Mouse (Mus musculus) spleen, postnatal 10 days (tissue): Measurements from ENCODE around the gene Ankfn1.

ENCODE experiments used
- DNase-seq, 2 experiments: peaks; one replicate each; pipeline ENCODE4 v3.0.0; 2021 to 2022; ENCODE audit warnings: low spot score in 2 of 2

Gene Ankfn1

GRCm38 (mm10) chr11:89777431-89777830, at the start of gene Ankfn1:
TSS of gene Ankfn1 (minus strand) at chr11:89777653.
- DNase-seq, result no peak

DNA sequence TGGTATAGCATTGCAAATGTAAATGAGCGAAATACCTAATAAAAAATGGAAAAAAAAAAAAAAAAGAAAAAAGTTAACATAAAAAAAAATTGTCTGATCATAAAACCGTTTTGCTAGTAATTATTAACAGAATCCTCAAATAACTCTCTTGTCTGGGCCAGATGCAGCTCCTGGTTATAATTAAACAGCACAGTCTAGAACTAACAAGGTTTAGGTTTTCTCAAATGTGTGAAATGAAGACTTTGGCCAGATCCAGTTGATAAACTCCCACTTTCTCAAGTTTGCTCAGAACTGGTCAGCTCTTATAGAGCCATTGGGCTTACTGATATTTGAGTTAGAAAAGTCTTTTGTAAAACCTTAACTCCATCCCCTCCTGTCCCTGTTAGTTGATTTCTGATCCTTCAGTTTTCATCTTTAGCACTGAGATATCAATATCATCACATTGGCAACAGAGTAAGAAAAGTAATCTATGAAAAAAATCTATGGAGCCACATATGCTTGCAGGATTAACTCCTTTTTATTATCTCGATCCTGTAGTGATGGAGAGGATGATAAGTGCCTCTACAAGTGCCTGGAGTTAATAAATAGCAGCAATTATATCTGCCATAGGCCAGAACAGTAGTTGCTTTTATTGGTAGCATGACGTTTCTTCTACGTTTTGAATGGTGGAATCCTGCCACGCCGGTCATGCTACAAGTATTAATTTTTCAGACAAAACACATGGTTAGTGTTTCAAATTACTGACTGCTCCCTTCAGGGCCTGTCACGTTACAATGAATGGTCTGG, 46.4 kb upstream of the Ankfn1 start:
- DNase-seq, result no peak

GRCm38 (mm10) chr11:89818594-89818993, 41.1 kb upstream of the Ankfn1 start:
- DNase-seq, result no peak

GRCm38 (mm10) chr11:89811403-89811802, 34.0 kb upstream of the Ankfn1 start:
- DNase-seq, result no peak

GRCm38 (mm10) chr11:89807998-89808397, 30.5 kb upstream of the Ankfn1 start:
- DNase-seq, result no peak

- no peak for DNase-seq
Measured at GRCm38 (mm10) chr11:89804822-89805221, 27.4 kb upstream of the Ankfn1 start.

GRCm38 (mm10) chr11:89803974-89804373, 26.5 kb upstream of the Ankfn1 start:
- DNase-seq, result no peak

GRCm38 (mm10) chr11:89792709-89793108, 15.3 kb upstream of the Ankfn1 start:
- no peak for DNase-seq

GRCm38 (mm10) chr11:89776070-89776469, 1.4 kb downstream of the Ankfn1 start:
- DNase-seq, result no peak

- no peak for DNase-seq
Measured at GRCm38 (mm10) chr11:89774913-89775312, 2.5 kb downstream of the Ankfn1 start.

GRCm38 (mm10) chr11:89772941-89773340, 4.5 kb downstream of the Ankfn1 start:
- DNase-seq, result no peak

DNA sequence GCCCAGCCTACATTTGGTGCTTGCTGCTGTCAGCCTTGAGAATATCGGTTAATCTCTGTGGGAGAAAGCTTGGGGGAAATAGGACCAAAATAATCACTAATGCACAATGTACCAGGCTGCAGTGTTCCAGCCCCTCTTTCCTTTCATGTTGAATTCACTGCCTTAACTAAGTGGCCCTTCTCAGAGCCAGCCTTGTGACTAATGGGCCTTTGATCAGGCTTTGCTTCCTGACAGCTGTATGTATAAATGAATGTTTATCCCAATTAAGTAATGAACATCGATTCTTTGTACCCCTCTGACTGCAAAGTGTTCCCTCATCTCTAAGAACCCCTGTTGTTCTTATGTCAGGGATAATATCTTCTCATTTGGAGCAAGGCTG, 11.7 kb downstream of the Ankfn1 start:
- DNase-seq, result no peak

GRCm38 (mm10) chr11:89765014-89765769, 12.3 kb downstream of the Ankfn1 start:
- no peak for DNase-seq

- no peak for DNase-seq
Measured at GRCm38 (mm10) chr11:89733973-89734693, 43.3 kb downstream of the Ankfn1 start.

- DNase-seq, result no peak
Measured at GRCm38 (mm10) chr11:89733526-89733925, 43.9 kb downstream of the Ankfn1 start.

DNA sequence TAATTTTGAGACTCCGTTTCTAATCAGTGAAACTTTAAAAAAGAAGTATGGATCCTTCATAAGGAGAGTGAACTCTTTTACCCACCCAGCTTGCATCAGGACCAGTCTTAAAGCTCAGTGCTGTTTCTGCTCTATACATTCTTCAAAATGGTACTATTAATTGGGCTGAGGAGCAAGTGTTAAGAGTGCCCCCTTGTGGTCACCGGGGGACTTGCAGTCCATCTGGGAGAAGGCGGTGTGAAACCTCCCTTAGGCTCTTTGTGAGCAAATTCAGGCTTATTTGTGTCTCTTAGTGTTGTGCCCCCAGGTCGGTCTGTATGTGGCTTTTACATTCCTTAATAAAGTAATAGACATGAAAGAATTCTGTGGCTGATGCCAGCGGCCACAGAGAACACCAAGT, 56.6 kb downstream of the Ankfn1 start:
- DNase-seq, result peak; percentile 26 to 63

GRCm38 (mm10) chr11:89718491-89718982, 58.9 kb downstream of the Ankfn1 start:
- no peak for DNase-seq

- no peak for DNase-seq
Measured at GRCm38 (mm10) chr11:89716351-89716750, 61.1 kb downstream of the Ankfn1 start.

DNA sequence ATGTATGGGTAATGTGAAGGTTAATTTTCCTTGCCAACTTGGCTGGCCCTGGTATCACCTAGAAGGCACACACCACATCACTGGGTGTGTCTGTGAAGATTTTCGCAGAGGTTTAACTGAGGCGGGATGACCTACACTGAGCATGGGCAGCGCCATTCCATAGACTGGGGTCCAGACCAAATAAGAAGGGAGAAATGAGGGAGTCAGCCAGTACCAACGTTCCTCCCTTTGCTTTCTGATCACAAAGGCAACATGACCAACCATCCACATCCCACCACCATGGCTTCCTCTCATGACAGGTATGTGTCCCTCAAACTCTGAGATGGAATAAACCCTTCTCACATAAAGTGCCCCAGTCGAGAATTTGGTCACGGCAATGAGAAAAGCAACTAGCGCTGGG, 68.9 kb downstream of the Ankfn1 start:
- no peak for DNase-seq

DNA sequence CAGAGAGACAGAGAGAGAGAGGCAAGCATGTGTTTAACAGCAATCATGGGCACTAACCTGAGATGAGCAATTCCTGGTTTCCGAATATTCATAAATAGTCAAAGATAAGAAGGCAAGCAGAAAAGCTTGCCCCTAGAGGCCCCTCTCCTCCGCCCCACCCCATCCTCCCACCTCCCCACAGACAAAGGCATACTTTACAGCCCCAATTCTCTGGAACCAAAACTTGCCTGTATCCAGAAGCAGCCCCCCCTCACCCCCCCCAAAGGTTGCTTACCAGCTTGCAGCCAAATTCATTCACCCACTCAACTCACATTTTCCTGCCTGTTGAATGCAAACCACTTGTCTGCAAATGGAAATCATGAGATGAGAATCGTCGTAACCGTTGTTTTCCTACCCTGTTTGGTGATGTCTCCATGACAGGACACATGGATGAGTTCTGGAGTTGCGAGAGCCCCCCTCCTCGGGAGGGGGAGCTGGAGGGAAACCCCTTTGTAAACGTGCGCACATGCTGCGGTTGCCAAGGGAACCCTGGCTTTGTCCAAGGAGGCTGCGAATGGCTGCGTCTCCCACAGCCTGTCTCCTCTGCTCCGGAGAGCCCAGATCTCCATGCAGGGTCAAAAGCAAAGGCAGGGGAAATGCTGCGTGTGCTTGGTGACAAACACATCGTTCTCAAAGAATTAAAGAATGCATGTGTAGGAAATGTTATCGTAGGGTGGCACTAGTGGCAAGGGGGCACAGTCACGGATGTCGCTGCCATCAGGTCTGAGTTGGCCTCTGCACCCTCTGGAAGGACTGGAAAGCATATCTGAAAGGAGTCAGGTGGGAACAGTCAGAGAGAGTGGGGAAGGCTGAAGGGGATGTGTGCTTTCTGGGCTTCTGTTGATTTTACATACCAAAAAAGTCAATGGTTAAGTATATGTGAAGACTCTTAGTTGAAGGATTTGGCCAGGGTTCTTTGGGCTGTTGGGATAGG, 80.7 kb downstream of the Ankfn1 start:
- DNase-seq, result no peak

DNA sequence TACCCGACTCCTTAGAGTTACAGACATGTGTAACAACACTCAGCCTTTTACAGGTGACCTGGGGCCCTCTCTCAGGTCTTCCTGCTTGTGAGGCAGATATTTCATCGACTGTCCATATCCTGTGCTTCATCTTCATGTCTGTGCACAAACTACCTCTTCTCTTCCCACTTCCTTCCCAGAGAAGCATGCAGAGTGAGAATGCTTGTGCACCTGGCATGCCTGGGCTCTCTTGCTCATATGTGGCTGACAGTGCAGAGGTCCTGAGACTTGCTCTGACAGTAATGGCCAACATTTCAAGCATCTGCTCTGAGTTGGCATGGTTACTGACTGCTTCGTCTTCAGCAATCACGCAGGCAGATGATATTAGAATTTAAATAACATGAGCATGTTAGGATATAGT, 83.8 kb downstream of the Ankfn1 start:
- DNase-seq, result no peak
